Mouse (Mus musculus) stomach, embryonic 14.5 days (tissue): ENCODE data around the gene Olfr1410. TPM values are rescaled to one million over a fixed set of nuclear protein-coding genes. Genes with fewer than 3 reads are reported as not detected.
A peak's percentile ranks its signal among the peaks of the same experiment; 100 is the strongest.

Source experiments
- ATAC-seq: fragments of 200-750 bp; cut with Nextera tagmentation; 2 replicates; pipeline ENCODE4 v1.8.0; 2017; ENCODE audit warnings: low read depth, moderate TSS enrichment; ENCODE audit not compliant: insufficient number of reproducible peaks, insufficient read depth, low FRiP score
- H3K27ac ChIP-seq: fragments of 300-500 bp; sonication (generic); 2 replicates; pipeline ENCODE4 v1.5.1; 2014; ENCODE audit warnings: mild to moderate bottlenecking, low read length, moderate library complexity, mixed read lengths
- H3K27me3 ChIP-seq: fragments of 300-500 bp; sonication (generic); 2 replicates; pipeline ENCODE4 v1.6.1; 2014; ENCODE audit warnings: low read length, control low read depth, mixed read lengths; ENCODE audit not compliant: control insufficient read depth, insufficient read depth
- H3K36me3 ChIP-seq: fragments of 300-500 bp; sonication (generic); 2 replicates; pipeline ENCODE4 v1.6.1; 2014; ENCODE audit warnings: mild to moderate bottlenecking, control low read depth, low read length, moderate library complexity, mixed read lengths; ENCODE audit not compliant: control insufficient read depth, insufficient read depth
- H3K4me1 ChIP-seq: fragments of 300-500 bp; sonication (generic); 2 replicates; pipeline ENCODE4 v1.6.1; 2014; ENCODE audit warnings: low read length, control low read depth, mixed read lengths; ENCODE audit not compliant: control insufficient read depth, insufficient read depth
- H3K4me2 ChIP-seq: fragments of 300-500 bp; sonication (generic); replicated peaks from 2 replicates; pipeline ENCODE4 v1.6.1; 2014; ENCODE audit warnings: low read depth, low read length, control low read depth
- H3K4me3 ChIP-seq: fragments of 300-500 bp; sonication (generic); 2 replicates; pipeline ENCODE4 v1.5.1; 2014; ENCODE audit warnings: low read depth, low read length, control low read depth
- H3K9ac ChIP-seq: fragments of 300-500 bp; sonication (generic); replicated peaks from 2 replicates; pipeline ENCODE4 v1.6.1; 2014; ENCODE audit warnings: low read depth, mild to moderate bottlenecking, control low read depth, low read length, moderate library complexity, mixed read lengths
- H3K9me3 ChIP-seq: fragments of 300-500 bp; sonication (generic); 2 replicates; pipeline ENCODE4 v1.6.1; 2016; ENCODE audit warnings: low read depth, low read length, control low read depth; ENCODE audit not compliant: control insufficient read depth
- WGBS: fragments of 180-500 bp; shearing (Covaris S2); extraction: QIAGEN DNeasy Blood & Tissue Kit; methylation state at CpG from one replicate; pipeline ENCODE4 v1.1.7; 2014; 5-methylcytosine and 5-hydroxymethylcytosine counted together
- polyA plus RNA-seq: library from polyadenylated mRNA; unstranded; fragments of >200 nt; fragmentation: Nextera tagmentation; extraction: Ambion mirVana; gene quantifications from 2 replicates; pipeline ENCODE4 v1.2.1, GENCODE M21; 2014

The Olfr1410 gene
- polyA plus RNA-seq, 1 experiment from 2014 or later = not detected

DNA sequence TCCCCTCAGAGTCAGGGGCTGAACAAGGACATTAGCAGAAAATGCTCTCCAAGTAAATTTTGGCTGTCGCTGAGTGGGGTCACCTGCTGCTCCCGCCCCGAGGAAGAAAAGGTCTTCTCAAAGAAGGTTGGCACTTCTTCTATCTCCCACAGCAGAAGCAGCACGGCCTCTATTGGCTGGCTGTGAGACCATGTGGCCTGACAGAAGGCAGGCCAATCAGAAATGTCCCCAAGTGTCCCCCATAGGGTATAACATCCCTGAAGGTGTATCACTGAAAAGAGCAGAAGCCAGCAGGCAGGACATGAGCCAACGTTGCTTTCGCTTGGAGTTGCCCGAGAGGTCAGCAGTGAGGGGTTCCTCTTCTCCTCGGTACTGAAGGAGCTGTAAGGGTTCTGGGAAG is 30.4 kb downstream of the Olfr1410 start:
- H3K4me1 ChIP-seq = peaks cover 8% of the 10 kb centered on the region
- no peak overlapping the region for H3K4me2 ChIP-seq
- H3K9me3 ChIP-seq = no peaks in the 10 kb centered on the region
- no peak overlapping the region for H3K9ac ChIP-seq
- H3K4me3 ChIP-seq = no peak overlapping the region
- no peak for ATAC-seq
- 85% methylated on average over 8 of the region's 8 CpGs for WGBS
- H3K27me3 ChIP-seq = no peaks in the 10 kb centered on the region
- H3K36me3 ChIP-seq = peaks cover 28% of the 10 kb centered on the region
- H3K27ac ChIP-seq = no peak overlapping the region

DNA sequence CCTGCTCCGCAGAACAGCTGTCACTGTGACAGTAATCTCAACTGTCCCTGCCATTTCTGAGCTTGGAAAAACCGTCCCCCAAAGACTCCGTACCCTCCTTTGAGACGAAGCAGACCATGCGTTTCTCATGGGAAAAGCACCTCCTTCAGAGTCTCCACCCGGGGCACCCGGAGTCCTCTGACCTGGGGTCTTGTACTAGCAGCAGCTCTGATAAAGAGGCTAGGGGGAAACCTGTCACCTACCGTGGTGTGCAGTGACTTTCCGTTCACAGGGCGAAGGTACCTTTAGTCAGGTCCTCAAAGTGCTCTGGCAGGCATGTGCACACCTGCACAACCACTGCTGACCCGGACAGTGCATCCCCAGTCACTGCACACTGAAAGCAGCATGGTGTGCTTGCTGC is 31.1 kb downstream of the Olfr1410 start:
- H3K27ac ChIP-seq = no peak overlapping the region
- H3K4me3 ChIP-seq = no peak overlapping the region
- no peak for ATAC-seq
- H3K4me1 ChIP-seq = peaks cover 11% of the 10 kb centered on the region
- peaks cover 28% of the 10 kb centered on the region for H3K36me3 ChIP-seq
- no peaks in the 10 kb centered on the region for H3K27me3 ChIP-seq
- whole genome bisulfite sequencing = 92% methylated on average over 11 of the region's 11 CpGs
- H3K9ac ChIP-seq = no peak overlapping the region
- H3K9me3 ChIP-seq = no peaks in the 10 kb centered on the region
- no peak overlapping the region for H3K4me2 ChIP-seq

DNA sequence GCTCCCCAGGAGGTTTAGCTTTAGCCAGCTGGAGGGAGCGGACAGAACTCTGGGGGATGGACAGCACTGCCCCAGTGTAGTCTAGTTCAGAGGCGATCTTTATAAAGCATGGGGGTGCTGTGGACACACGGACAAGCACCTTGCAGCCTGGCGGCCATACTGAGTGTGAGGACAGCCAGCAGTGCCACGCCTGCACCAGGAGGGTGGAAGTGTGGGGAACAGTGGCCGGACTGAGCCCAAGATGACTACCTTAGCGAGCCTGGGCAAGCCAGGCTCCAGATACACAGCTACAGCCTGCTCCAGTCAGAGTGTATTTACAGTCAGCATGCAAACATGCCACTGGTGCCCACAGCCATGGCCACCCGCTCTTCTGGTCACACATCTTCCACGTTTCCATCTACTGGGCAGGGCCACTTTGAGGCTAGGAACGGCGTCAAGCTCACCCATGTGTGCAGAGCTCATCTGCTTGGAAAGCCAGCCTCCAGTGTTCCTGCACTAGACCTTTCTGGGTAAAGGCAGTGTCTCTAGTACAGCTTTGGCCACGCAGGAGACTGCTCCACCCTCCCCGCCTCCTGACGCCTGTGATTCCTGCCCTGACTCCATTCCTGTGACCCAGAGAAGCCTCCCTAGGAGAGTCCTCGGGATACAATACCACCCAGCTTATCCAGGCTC is 32.1 kb downstream of the Olfr1410 start:
- WGBS = 90% methylated on average over 15 of the region's 15 CpGs
- no peak for ATAC-seq
- Histone ChIP-seq H3K27ac (no peak overlapping the region), H3K4me1 (peaks cover 11% of the 10 kb centered on the region), H3K4me2 (no peak overlapping the region), H3K36me3 (peaks cover 28% of the 10 kb centered on the region), H3K9ac (no peak overlapping the region), H3K4me3 (no peak overlapping the region), H3K27me3 (no peaks in the 10 kb centered on the region), H3K9me3 (no peaks in the 10 kb centered on the region)

DNA sequence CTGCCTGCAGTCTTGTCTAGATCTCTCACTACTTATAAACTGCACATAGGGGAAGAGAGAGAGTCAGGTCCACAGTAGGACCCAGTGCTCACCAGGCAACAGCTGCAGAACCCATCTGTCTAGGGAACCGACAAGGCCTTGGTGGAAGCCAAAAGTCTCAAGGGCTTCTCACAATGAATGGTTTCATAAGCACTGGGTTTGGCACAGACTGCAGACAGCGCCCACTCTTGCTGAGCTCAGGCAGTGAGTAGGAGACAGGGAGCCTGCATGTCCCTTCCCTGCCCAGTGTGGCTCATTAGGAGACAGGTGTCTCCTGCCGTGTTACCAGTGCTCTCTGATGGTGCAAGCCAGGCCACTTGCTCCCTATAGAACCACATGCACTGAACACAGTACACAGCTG is 32.6 kb downstream of the Olfr1410 start:
- H3K27ac ChIP-seq = no peak overlapping the region
- no peak overlapping the region for H3K4me3 ChIP-seq
- ATAC-seq = no peak
- no peak overlapping the region for H3K9ac ChIP-seq
- no peak overlapping the region for H3K4me2 ChIP-seq
- H3K4me1 ChIP-seq = peaks cover 11% of the 10 kb centered on the region
- 89% methylated on average over 3 of the region's 3 CpGs for WGBS
- no peaks in the 10 kb centered on the region for H3K27me3 ChIP-seq
- no peaks in the 10 kb centered on the region for H3K9me3 ChIP-seq
- peaks cover 28% of the 10 kb centered on the region for H3K36me3 ChIP-seq

DNA sequence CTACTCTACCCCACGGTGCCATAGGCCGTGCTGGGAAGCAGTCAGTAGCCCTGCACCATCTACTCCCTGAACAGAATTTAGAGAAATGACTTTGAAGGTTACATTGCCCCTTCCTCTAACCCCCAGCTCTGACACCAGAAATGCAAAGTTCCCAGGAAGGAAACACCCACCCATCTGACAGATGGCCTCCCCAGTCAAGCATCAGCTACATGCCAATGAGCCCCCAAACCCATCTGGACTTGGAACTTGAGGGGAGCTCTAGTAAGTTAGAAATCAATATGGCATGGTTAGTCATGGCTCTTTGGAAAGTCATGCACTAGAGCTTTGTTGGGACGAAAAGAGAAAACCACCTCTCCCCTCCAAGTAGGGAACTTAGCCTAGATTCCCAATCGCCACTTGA is 33.2 kb downstream of the Olfr1410 start:
- no peak overlapping the region for H3K9ac ChIP-seq
- WGBS = 93% methylated on average over 4 of the region's 4 CpGs

DNA sequence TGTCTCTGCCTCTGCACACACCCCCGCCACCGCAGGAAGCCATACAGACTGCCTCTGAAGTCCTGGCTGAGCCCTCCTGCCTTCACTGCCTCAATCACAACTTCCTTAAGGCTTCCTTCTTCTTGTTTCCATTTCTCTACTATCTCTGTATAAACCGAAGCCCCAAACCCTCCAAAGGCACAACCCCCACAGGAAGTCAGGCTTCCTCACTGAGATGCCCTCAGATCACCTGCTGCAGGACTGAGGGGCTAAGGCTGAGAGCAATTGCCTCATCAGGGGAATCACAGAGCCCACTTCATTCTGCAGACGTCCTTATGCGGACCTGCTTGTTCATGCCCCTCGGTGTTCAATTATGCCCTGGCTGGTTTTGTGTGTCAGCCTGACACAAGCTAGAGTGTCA is 34.8 kb downstream of the Olfr1410 start:
- H3K9ac ChIP-seq = 0 out of 2 replicates have a peak overlapping the region, but pooled peaks have one; percentile 10
- H3K4me2 ChIP-seq = peak overlapping the region; percentile 93; the same call in 1 of the 2 replicates
- no peak for ATAC-seq
- H3K27me3 ChIP-seq = no peaks in the 10 kb centered on the region
- no peak overlapping the region for H3K27ac ChIP-seq
- WGBS = 88% methylated on average over 6 of the region's 6 CpGs
- H3K9me3 ChIP-seq = no peaks in the 10 kb centered on the region
- no peak overlapping the region for H3K4me3 ChIP-seq
- peaks cover 11% of the 10 kb centered on the region for H3K4me1 ChIP-seq
- H3K36me3 ChIP-seq = peaks cover 28% of the 10 kb centered on the region

More for the DNA sequence above, 33.2 kb downstream of the Olfr1410 start:
- Histone ChIP-seq H3K4me2 (no peak overlapping the region), H3K9me3 (no peaks in the 10 kb centered on the region), H3K4me1 (peaks cover 11% of the 10 kb centered on the region), H3K4me3 (no peak overlapping the region), H3K27me3 (no peaks in the 10 kb centered on the region), H3K36me3 (peaks cover 28% of the 10 kb centered on the region), H3K27ac (no peak overlapping the region)
- ATAC-seq = no peak

DNA sequence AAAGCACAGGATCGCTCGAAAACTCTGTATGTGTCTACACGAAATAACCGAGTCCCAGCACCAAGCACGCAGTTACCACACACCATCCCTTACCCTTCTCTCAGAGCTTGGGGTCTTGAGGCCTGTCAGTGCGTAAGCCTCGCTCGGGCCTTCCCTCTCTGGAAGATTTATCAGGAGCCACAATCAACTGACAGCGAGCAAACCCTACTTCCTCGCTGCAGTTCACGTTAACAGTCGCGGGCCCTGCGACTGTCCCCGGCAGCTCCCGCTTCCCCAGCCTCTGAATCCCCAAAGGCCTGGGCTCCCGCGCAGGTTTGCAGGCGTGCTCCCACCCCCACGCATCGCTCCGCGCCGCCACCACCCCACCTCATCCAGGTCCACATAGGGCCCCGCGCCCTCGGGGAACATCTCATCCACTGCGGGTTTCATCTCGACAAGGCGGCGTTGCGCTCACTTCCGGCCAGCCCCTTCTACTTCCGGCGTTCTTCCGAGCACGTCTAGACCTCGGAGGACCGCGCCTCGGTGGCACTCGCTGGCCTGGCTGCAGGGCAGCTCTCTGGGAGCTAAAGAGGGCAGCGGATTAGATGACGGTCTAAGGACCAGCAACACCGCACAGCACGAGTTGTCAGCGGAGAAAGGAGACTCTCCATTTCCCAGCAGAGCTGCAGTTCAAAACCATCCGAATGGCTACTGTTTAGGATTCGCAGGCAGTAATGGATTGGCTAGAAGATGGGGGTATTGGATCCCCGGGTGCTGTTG is 36.1 kb downstream of the Olfr1410 start, which contains the start of gene Cops9:
Gene Cops9, minus strand, starts transcription at position 472 of the 759 bp plus-strand sequence.
- Histone ChIP-seq H3K9me3 (no peaks in the 10 kb centered on the region), H3K27ac (peak within 1 kb of the TSS; percentile 48; the same call in 1 of the 2 replicates), H3K4me2 (peak within 1 kb of the TSS; percentile 93), H3K36me3 (peaks cover 19% of the 10 kb centered on the region), H3K4me1 (peaks cover 11% of the 10 kb centered on the region), H3K4me3 (peak within 1 kb of the TSS; percentile 94), H3K27me3 (no peaks in the 10 kb centered on the region), H3K9ac (peak within 1 kb of the TSS; percentile 79)
- 2% methylated on average over 50 of the region's 50 CpGs for WGBS
- ATAC-seq = peak; percentile 93

DNA sequence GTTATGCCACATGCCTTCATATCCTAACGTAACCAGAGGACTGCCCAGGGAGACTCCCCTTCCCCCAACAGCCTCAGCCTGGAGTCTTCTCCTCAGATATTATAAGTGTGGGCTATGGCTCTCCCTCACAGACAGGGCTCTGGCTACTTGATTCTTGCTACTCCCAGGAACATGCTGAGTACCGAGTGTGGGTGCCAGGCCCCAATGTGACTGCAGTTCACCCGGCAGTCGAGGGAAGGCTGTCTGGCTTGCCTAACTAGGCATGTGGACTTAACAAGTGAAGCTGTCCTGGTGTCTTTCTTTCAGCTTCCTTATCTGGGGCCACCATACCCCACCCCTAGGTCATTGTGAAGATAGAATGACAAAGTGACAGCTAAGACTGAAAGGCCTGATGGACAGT is 38.1 kb downstream of the Olfr1410 start:
- ATAC-seq = no peak
- Histone ChIP-seq H3K27me3 (no peaks in the 10 kb centered on the region), H3K4me3 (no peak overlapping the region), H3K36me3 (peaks cover 6% of the 10 kb centered on the region; the same call in 1 of the 2 replicates), H3K9me3 (no peaks in the 10 kb centered on the region), H3K9ac (no peak overlapping the region), H3K4me2 (no peak overlapping the region), H3K27ac (no peak overlapping the region), H3K4me1 (peaks cover 11% of the 10 kb centered on the region)
- 68% methylated on average over 4 of the region's 4 CpGs for WGBS
